Mouse (Mus musculus) midbrain, postnatal 0 days (tissue): ENCODE data around the gene Slc34a3. TPM values are rescaled to one million over a fixed set of nuclear protein-coding genes. Genes with fewer than 3 reads are reported as not detected.

Experiments used
- ATAC-seq: fragments of 200-750 bp; cut with Nextera tagmentation; 2 replicates; pipeline ENCODE4 v1.8.0; 2017; ENCODE audit warnings: moderate number of reproducible peaks, mild to moderate bottlenecking, moderate TSS enrichment, moderate library complexity; ENCODE audit not compliant: low FRiP score
- DNase-seq: peaks from one replicate; pipeline ENCODE4 v3.0.0-alpha.2; 2015; ENCODE audit warnings: low spot score
- H3K27ac ChIP-seq: fragments of 300-500 bp; sonication (generic); 2 replicates; pipeline ENCODE4 v1.5.1; 2014; ENCODE audit warnings: low read depth, mild to moderate bottlenecking, low read length, mixed read lengths
- H3K27me3 ChIP-seq: fragments of 300-500 bp; sonication (generic); 2 replicates; pipeline ENCODE4 v1.6.1; 2014; ENCODE audit warnings: low read length, control low read depth, mixed read lengths; ENCODE audit not compliant: insufficient read depth
- H3K36me3 ChIP-seq: fragments of 300-500 bp; sonication (generic); 2 replicates; pipeline ENCODE4 v1.6.1; 2014; ENCODE audit warnings: low read length, control low read depth, mixed read lengths; ENCODE audit not compliant: insufficient read depth
- H3K4me1 ChIP-seq: fragments of 300-500 bp; sonication (generic); 2 replicates; pipeline ENCODE4 v1.6.1; 2014; ENCODE audit warnings: mild to moderate bottlenecking, control low read depth, antibody characterized with exemption, low read length, mixed read lengths; ENCODE audit not compliant: insufficient read depth
- H3K4me2 ChIP-seq: fragments of 300-500 bp; sonication (generic); 2 replicates; pipeline ENCODE4 v1.6.1; 2014; ENCODE audit warnings: low read depth, mild to moderate bottlenecking, low read length, mixed read lengths; ENCODE audit not compliant: poor library complexity, severe bottlenecking
- H3K4me3 ChIP-seq: fragments of 300-500 bp; sonication (generic); 2 replicates; pipeline ENCODE4 v1.5.1; 2014; ENCODE audit warnings: low read depth, mild to moderate bottlenecking, low read length, moderate library complexity
- H3K9ac ChIP-seq: fragments of 300-500 bp; sonication (generic); replicated peaks from 2 replicates; pipeline ENCODE4 v1.6.1; 2014; ENCODE audit warnings: mild to moderate bottlenecking, low read length, moderate library complexity, mixed read lengths; ENCODE audit not compliant: poor library complexity, severe bottlenecking
- H3K9me3 ChIP-seq: fragments of 300-500 bp; sonication (generic); 2 replicates; pipeline ENCODE4 v1.6.1; 2016; ENCODE audit warnings: low read length, control low read depth
- CTCF ChIP-seq: IDR thresholded peaks from 2 replicates; pipeline ENCODE4 v1.5.1; 2016; ENCODE audit warnings: antibody characterized with exemption, mild to moderate bottlenecking
- WGBS: fragments of 180-500 bp; shearing (Covaris S2); extraction: QIAGEN DNeasy Blood & Tissue Kit; methylation state at CpG from one replicate; pipeline ENCODE4 v1.1.7; 2014; 5-methylcytosine and 5-hydroxymethylcytosine counted together
- polyA plus RNA-seq: library from polyadenylated mRNA; unstranded; fragments of >200 nt; fragmentation: Nextera tagmentation; extraction: Ambion mirVana; gene quantifications from 2 replicates; pipeline ENCODE4 v1.2.1, GENCODE M21; 2015
- total RNA-seq: library from RNA; depleted of rRNA; stranded (reverse); fragments of >200 nt; gene quantifications from 2 replicates; pipeline ENCODE4 v1.2.3, GENCODE M21; 2014

Slc34a3 gene
- total and polyA plus RNA-seq, 2 experiments from 2014 or later, result not detected

- ATAC-seq (no peak), DNase-seq (no peak)
- TF ChIP-seq CTCF, result no peak
- H3K4me1 ChIP-seq, result peaks cover 6% of the 10 kb centered on the region; the same call in 1 of the 2 replicates
- peak overlapping the region; percentile 85; the same call in 1 of the 2 replicates for H3K4me3 ChIP-seq
- no peak overlapping the region for H3K9ac ChIP-seq
- H3K4me2 ChIP-seq, result no peak overlapping the region
- H3K36me3 ChIP-seq, result peaks cover 6% of the 10 kb centered on the region; the same call in 1 of the 2 replicates
- no peaks in the 10 kb centered on the region for H3K27me3 ChIP-seq
- no peaks in the 10 kb centered on the region for H3K9me3 ChIP-seq
- H3K27ac ChIP-seq, result peak overlapping the region; percentile 87; the same call in 1 of the 2 replicates
- WGBS, result 62% methylated on average over 8 of the region's 8 CpGs
Observed at GRCm38 (mm10) chr2:25225811-25226379, 8.3 kb downstream of the Slc34a3 start.

DNA sequence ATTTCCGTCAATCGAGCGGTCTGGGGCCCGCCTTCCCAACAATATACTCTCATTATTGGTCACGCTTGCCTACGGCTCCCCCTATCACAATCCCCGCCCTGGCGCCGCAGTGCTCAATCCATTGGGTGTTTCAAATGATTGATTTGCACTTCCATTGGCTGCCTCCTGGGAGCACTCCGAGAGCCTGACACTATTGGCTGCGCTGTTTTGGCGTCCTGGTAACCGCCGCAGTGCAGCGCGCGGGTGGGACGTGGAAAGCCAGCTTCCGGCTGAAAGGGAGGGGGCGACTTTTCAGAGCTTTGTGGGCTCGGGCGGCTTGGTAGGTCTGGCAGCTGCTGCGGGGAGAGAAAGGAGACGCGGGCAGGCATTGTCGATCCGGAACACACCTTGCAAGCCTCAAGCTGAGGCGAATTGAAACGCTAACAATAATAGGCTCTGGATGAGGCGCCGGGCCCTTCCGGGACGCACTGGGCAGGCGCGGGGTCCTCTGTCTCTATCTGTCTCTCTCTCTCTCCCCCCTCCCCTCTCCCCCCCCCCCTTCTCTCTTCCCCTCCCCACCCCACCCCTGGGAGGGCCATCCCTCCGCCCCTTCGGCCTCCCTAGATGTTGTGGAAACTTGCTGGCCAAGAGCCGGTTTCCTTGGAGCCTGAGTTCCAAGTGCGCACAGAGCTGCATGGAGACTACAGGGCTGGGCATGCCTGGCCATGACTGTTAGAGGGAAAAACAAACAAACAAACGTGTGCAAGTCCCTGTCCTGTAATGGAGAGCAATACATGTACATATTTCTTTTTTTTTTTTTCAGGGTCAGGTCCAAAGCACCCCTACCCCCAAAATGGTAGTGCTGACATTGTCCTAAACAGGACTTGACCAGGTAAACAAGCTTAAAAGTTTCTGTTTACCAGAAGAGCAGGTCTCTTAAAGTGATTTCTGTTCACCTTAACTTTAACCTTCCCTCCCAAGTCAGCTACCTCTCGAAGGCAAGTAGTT is 9.1 kb downstream of the Slc34a3 start:
- peak overlapping the region; percentile 55 for H3K9ac ChIP-seq
- no peaks in the 10 kb centered on the region for H3K9me3 ChIP-seq
- ATAC-seq, result peak; percentile 97
- WGBS, result 2% methylated on average over 41 of the region's 41 CpGs
- peak overlapping the region; percentile 61 for H3K4me2 ChIP-seq
- H3K4me3 ChIP-seq, result peak overlapping the region; percentile 85
- H3K4me1 ChIP-seq, result peaks cover 6% of the 10 kb centered on the region; the same call in 1 of the 2 replicates
- peak overlapping the region; percentile 87 for H3K27ac ChIP-seq
- peak; percentile 26; the same call in 1 of the 2 replicates for TF ChIP-seq CTCF
- peak; percentile 100 for DNase-seq
- H3K36me3 ChIP-seq, result peaks cover 6% of the 10 kb centered on the region; the same call in 1 of the 2 replicates
- H3K27me3 ChIP-seq, result no peaks in the 10 kb centered on the region

DNA sequence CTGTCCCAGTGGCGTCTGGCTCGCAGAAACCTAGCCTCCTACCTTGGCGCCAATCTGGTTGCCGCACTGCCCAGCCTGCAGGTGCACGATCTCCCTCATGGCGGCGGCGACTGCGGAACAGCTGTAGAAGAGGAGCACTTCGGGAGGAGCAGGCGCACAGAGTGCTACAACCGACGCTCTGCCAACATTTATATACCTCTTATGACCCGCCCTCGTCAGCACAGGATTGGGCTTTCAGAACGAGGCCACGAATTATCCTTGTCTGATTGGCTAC is 9.7 kb downstream of the Slc34a3 start, which contains the start of gene Tubb4b:
Tubb4b (minus strand) TSS at position 211 of the 274 bp plus-strand sequence.
- ATAC-seq, result no peak
- 0% methylated on average over 17 of the region's 17 CpGs for WGBS
- TF ChIP-seq CTCF, result peak; percentile 49
- Histone ChIP-seq H3K4me2 (peak within 1 kb of the TSS; percentile 86), H3K36me3 (peaks cover 6% of the 10 kb centered on the region; the same call in 1 of the 2 replicates), H3K4me3 (peak within 1 kb of the TSS; percentile 85), H3K9ac (peak within 1 kb of the TSS; percentile 89), H3K9me3 (no peaks in the 10 kb centered on the region), H3K27me3 (no peaks in the 10 kb centered on the region), H3K27ac (peak within 1 kb of the TSS; percentile 87), H3K4me1 (peaks cover 6% of the 10 kb centered on the region; the same call in 1 of the 2 replicates)
- DNase-seq, result no peak

DNA sequence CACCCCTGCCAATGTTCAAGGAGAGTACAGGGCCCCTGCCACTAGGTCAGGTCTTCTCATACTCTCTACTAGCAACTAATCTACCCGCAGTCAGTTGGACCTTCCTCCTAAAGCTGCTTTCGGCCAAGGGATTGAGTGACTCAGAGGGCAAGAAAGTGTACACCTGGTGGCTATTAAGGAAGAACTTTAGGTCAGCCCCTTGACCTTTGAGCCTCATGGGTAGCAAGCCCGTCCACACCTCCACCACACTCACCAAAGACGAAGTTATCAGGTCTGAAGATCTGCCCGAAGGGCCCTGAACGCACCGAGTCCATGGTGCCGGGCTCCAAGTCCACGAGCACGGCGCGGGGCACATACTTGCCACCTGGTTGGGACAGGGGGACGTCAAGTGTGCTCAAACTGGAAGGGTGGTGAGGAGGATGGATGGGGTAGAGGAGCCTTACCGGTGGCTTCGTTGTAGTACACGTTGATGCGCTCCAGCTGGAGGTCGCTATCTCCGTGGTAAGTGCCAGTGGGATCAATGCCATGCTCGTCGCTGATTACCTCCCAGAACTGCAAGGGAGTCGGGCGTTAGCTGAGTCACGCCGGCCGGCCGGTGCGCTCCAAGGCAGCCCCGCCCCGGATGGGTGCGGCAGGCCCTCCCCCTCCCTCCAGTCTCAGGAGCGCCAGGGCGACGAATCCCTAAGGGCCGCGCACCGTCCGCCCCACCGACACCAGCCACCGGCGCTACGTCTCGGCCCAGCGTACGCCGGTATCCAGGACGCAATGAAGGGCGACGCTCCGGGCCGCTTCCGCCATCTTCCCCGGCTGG is 10.3 kb downstream of the Slc34a3 start:
- Histone ChIP-seq H3K27ac (peak overlapping the region; percentile 85), H3K4me2 (peak overlapping the region; percentile 86), H3K36me3 (peaks cover 6% of the 10 kb centered on the region; the same call in 1 of the 2 replicates), H3K9ac (peak overlapping the region; percentile 89), H3K4me1 (peaks cover 6% of the 10 kb centered on the region; the same call in 1 of the 2 replicates), H3K4me3 (peak overlapping the region; percentile 85), H3K9me3 (no peaks in the 10 kb centered on the region), H3K27me3 (no peaks in the 10 kb centered on the region)
- TF ChIP-seq CTCF, result no peak
- ATAC-seq (peak; percentile 6; the same call in 1 of the 2 replicates), DNase-seq (peak; percentile 52)
- 2% methylated on average over 51 of the region's 53 CpGs for WGBS

GRCm38 (mm10) chr2:25221331-25221772 is 12.8 kb downstream of the Slc34a3 start:
- Histone ChIP-seq H3K27me3 (no peaks in the 10 kb centered on the region), H3K4me3 (no peak overlapping the region), H3K27ac (no peak overlapping the region), H3K9ac (no peak overlapping the region), H3K4me2 (no peak overlapping the region), H3K4me1 (peaks cover 6% of the 10 kb centered on the region; the same call in 1 of the 2 replicates), H3K9me3 (no peaks in the 10 kb centered on the region), H3K36me3 (peaks cover 6% of the 10 kb centered on the region; the same call in 1 of the 2 replicates)
- no peak for TF ChIP-seq CTCF
- WGBS, result 72% methylated on average over 5 of the region's 5 CpGs
- ATAC-seq, result no peak
- DNase-seq, result no peak
